Mouse (Mus musculus) retina, postnatal 7 days (tissue): ENCODE results near the gene Ngfr.

Experiments
- DNase-seq: peaks from one replicate; pipeline ENCODE4 v3.0.0-alpha.2; 2012; ENCODE audit warnings: low read depth, low spot score

The Ngfr gene

GRCm38 (mm10) chr11:95567936-95568715 lies 19.4 kb downstream of the Ngfr start:
- no peak for DNase-seq

GRCm38 (mm10) chr11:95567366-95567765 lies 20.2 kb downstream of the Ngfr start:
- no peak for DNase-seq

GRCm38 (mm10) chr11:95565327-95565726 lies 22.2 kb downstream of the Ngfr start:
- no peak for DNase-seq

GRCm38 (mm10) chr11:95563849-95564248 lies 23.7 kb downstream of the Ngfr start:
- no peak for DNase-seq

GRCm38 (mm10) chr11:95560773-95561172 lies 26.8 kb downstream of the Ngfr start:
- DNase-seq = no peak

GRCm38 (mm10) chr11:95559761-95560160 lies 27.8 kb downstream of the Ngfr start:
- DNase-seq = no peak

GRCm38 (mm10) chr11:95557719-95558118 lies 29.8 kb downstream of the Ngfr start:
- DNase-seq = no peak

GRCm38 (mm10) chr11:95557032-95557431 lies 30.5 kb downstream of the Ngfr start:
- no peak for DNase-seq

GRCm38 (mm10) chr11:95555279-95555678 lies 32.3 kb downstream of the Ngfr start:
- no peak for DNase-seq

- DNase-seq = no peak
Measured at GRCm38 (mm10) chr11:95550301-95551021, 37.1 kb downstream of the Ngfr start.

GRCm38 (mm10) chr11:95546021-95546782 lies 41.3 kb downstream of the Ngfr start:
- no peak for DNase-seq

GRCm38 (mm10) chr11:95544546-95545327 lies 42.8 kb downstream of the Ngfr start:
- no peak for DNase-seq

- no peak for DNase-seq
Measured at GRCm38 (mm10) chr11:95540637-95541385, 46.7 kb downstream of the Ngfr start.

- DNase-seq = no peak
Measured at GRCm38 (mm10) chr11:95538378-95539104, 49.0 kb downstream of the Ngfr start.

GRCm38 (mm10) chr11:95533484-95534160 lies 53.9 kb downstream of the Ngfr start:
- peak; percentile 81 for DNase-seq

- DNase-seq = no peak
Measured at GRCm38 (mm10) chr11:95532353-95533072, 55.0 kb downstream of the Ngfr start.

- DNase-seq = no peak
Measured at GRCm38 (mm10) chr11:95528231-95528630, 59.3 kb downstream of the Ngfr start.

- DNase-seq = no peak
Measured at GRCm38 (mm10) chr11:95527307-95527706, 60.2 kb downstream of the Ngfr start.

GRCm38 (mm10) chr11:95521563-95521962 lies 66.0 kb downstream of the Ngfr start:
- DNase-seq = no peak
